Mouse (Mus musculus) heart, adult 2 months (tissue): Measurements from ENCODE around the gene Fam107b. TPM values are rescaled to one million over a fixed set of nuclear protein-coding genes. Genes with fewer than 3 reads are reported as not detected.

Experiments
- DNase-seq, 2 experiments: peaks; one replicate each; pipeline ENCODE4 v3.0.0; 2021
- H3K27ac ChIP-seq: fragments of 200-600 bp; 2 replicates; pipeline ENCODE4 v1.8.1; 2022
- H3K27me3 ChIP-seq: fragments of 200-500 bp; 2 replicates; pipeline ENCODE4 v1.6.1; 2012; ENCODE audit warnings: mild to moderate bottlenecking, low read length, inconsistent platforms, mixed read lengths; ENCODE audit not compliant: control insufficient read depth, insufficient read depth
- H3K36me3 ChIP-seq: fragments of 200-500 bp; 2 replicates; pipeline ENCODE4 v1.6.1; 2012; ENCODE audit warnings: low read length, inconsistent platforms; ENCODE audit not compliant: control insufficient read depth, insufficient read depth
- H3K4me1 ChIP-seq: fragments of 200-500 bp; 2 replicates; pipeline ENCODE4 v1.6.1; 2011; ENCODE audit warnings: low read length; ENCODE audit not compliant: control insufficient read depth, insufficient read depth
- H3K4me3 ChIP-seq: fragments of 200-600 bp; 2 replicates; pipeline ENCODE4 v1.8.1; 2022
- H3K79me2 ChIP-seq: fragments of 200-500 bp; replicated peaks from 2 replicates; pipeline ENCODE4 v1.6.1; 2012; ENCODE audit warnings: mild to moderate bottlenecking, inconsistent platforms, low read length, moderate library complexity, mixed read lengths; ENCODE audit not compliant: control insufficient read depth, insufficient read depth
- H3K9ac ChIP-seq: fragments of 200-500 bp; 2 replicates; pipeline ENCODE4 v1.6.1; 2012; ENCODE audit warnings: low read depth, mild to moderate bottlenecking, control low read depth, inconsistent platforms, low read length, mixed read lengths
- CTCF ChIP-seq: fragments of 200-600 bp; IDR thresholded peaks from 2 replicates; pipeline ENCODE4 v1.8.1; 2022; ENCODE audit warnings: antibody characterized with exemption, mild to moderate bottlenecking, moderate library complexity
- EP300 ChIP-seq: fragments of 200-500 bp; IDR thresholded peaks from 2 replicates; pipeline ENCODE4 v1.6.1; 2011; ENCODE audit warnings: low read depth, low read length, control low read depth; ENCODE audit not compliant: insufficient read depth
- POLR2A ChIP-seq: fragments of 200-500 bp; IDR thresholded peaks from 2 replicates; pipeline ENCODE4 v1.6.1; 2011; ENCODE audit warnings: mild to moderate bottlenecking, low read depth, low read length, control low read depth; ENCODE audit not compliant: insufficient read depth
- WGBS: fragments of 180-500 bp; shearing (Covaris S2); methylation state at CpG from one replicate; pipeline ENCODE4 v1.1.7; 2018; 5-methylcytosine and 5-hydroxymethylcytosine counted together
- intact Hi-C: fragments of 180-260 bp; cut with DNase I; formaldehyde crosslinking; loops from one replicate; pipeline ENCODE4 v1.15.1; 2025
- polyA plus RNA-seq: library from polyadenylated mRNA; depleted of rRNA; stranded (reverse); fragments of >200 nt; gene quantifications from 2 replicates; pipeline ENCODE4 v1.2.3, GENCODE M21; 2012
- total RNA-seq, 2 experiments: library from RNA; stranded (reverse); gene quantifications; 2 replicates each; pipeline ENCODE4 v1.2.3; 2021

Fam107b gene
- total and polyA plus RNA-seq, 3 experiments = 3.2 to 10.1 (median 5.5) TPM

- no peak overlapping the region for H3K9ac ChIP-seq
- no peaks in the 10 kb centered on the region for H3K36me3 ChIP-seq
- H3K4me1 ChIP-seq = no peaks in the 10 kb centered on the region
- no peak for DNase-seq
- no peak overlapping the region for H3K4me3 ChIP-seq
- WGBS = 71% methylated on average over 1 of the region's 1 CpGs
- no peaks in the 10 kb centered on the region for H3K79me2 ChIP-seq
- H3K27me3 ChIP-seq = no peaks in the 10 kb centered on the region
- intact Hi-C loops = no loop called here
- TF ChIP-seq POLR2A (no peak), EP300 (no peak), CTCF (no peak)
- no peak overlapping the region for H3K27ac ChIP-seq
These were observed 105.2 kb downstream of the Fam107b start for GRCm38 (mm10) chr2:3675481-3675880.

- 84% methylated on average over 4 of the region's 4 CpGs for WGBS
- intact Hi-C loops = no loop called here
- no peaks in the 10 kb centered on the region for H3K36me3 ChIP-seq
- no peak for DNase-seq
- no peak overlapping the region for H3K4me3 ChIP-seq
- H3K79me2 ChIP-seq = no peaks in the 10 kb centered on the region
- no peak overlapping the region for H3K27ac ChIP-seq
- H3K4me1 ChIP-seq = no peaks in the 10 kb centered on the region
- no peaks in the 10 kb centered on the region for H3K27me3 ChIP-seq
- no peak for TF ChIP-seq POLR2A
- no peak for TF ChIP-seq EP300
- TF ChIP-seq CTCF = no peak
- no peak overlapping the region for H3K9ac ChIP-seq
These were observed 112.4 kb downstream of the Fam107b start for GRCm38 (mm10) chr2:3682699-3683098.

DNA sequence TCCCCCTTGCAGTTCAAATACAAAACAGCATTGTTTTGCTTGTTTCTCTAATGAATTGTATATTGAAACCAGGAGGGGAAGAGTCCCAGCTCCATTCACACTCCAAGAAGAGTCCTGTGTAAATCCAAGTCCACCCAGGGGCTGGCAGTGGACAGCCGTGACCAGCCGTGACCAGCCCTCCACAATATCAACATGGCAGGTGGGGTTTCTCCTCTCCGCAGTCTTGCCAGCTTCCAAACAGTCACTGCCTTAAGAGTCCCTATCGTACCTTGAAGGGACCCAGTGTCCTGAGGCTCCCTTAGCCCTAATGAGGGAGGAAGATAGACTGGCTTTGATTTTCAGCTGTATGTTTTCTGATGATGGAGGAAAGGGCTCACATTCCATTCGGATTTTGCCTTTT is 113.1 kb downstream of the Fam107b start:
- Histone ChIP-seq H3K27me3 (no peaks in the 10 kb centered on the region), H3K9ac (no peak overlapping the region), H3K79me2 (no peaks in the 10 kb centered on the region), H3K4me3 (no peak overlapping the region), H3K4me1 (no peaks in the 10 kb centered on the region), H3K27ac (no peak overlapping the region), H3K36me3 (no peaks in the 10 kb centered on the region)
- WGBS = 77% methylated on average over 5 of the region's 5 CpGs
- DNase-seq = no peak
- intact Hi-C loops = no loop called here
- TF ChIP-seq CTCF (no peak), POLR2A (no peak), EP300 (no peak)

- H3K9ac ChIP-seq = no peak overlapping the region
- intact Hi-C loops = no loop called here
- H3K27me3 ChIP-seq = no peaks in the 10 kb centered on the region
- no peaks in the 10 kb centered on the region for H3K36me3 ChIP-seq
- TF ChIP-seq POLR2A (no peak), EP300 (no peak), CTCF (no peak)
- 60% methylated on average over 6 of the region's 6 CpGs for WGBS
- H3K4me3 ChIP-seq = no peak overlapping the region
- no peaks in the 10 kb centered on the region for H3K4me1 ChIP-seq
- no peak overlapping the region for H3K27ac ChIP-seq
- peak in 1 of 2 experiments; percentile 8 for DNase-seq
- no peaks in the 10 kb centered on the region for H3K79me2 ChIP-seq
These were observed 113.5 kb downstream of the Fam107b start for GRCm38 (mm10) chr2:3683751-3684229.

DNA sequence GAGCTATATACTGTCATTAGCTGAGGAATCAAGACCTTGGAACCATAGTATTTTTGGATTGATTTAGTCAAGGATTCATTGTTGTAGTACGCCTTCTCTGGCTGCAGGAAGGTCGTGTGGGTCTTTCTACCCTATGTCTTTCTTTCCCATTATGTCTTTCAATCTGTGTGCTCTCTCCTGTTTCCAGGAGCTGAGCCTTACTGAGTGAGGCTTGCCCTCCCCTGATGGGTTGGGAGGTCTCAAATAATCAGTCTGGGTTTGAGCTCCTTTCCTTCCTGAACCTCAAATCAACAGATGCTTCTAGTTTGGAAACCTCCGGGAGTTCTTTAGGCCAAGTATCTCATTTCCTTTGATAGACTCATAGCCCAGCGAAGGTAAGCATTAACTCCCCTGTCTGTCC is 119.9 kb downstream of the Fam107b start:
- no peaks in the 10 kb centered on the region for H3K27me3 ChIP-seq
- DNase-seq = no peak

GRCm38 (mm10) chr2:3692833-3693232 is 122.5 kb downstream of the Fam107b start:
- H3K9ac ChIP-seq = no peak overlapping the region
- TF ChIP-seq POLR2A (no peak), EP300 (no peak), CTCF (no peak)
- no peak overlapping the region for H3K4me3 ChIP-seq
- H3K79me2 ChIP-seq = no peaks in the 10 kb centered on the region
- H3K27me3 ChIP-seq = no peaks in the 10 kb centered on the region
- no peaks in the 10 kb centered on the region for H3K4me1 ChIP-seq
- no peak for DNase-seq
- intact Hi-C loops = no loop called here
- H3K27ac ChIP-seq = no peak overlapping the region
- 84% methylated on average over 2 of the region's 2 CpGs for WGBS
- H3K36me3 ChIP-seq = no peaks in the 10 kb centered on the region

More for the DNA sequence above, 119.9 kb downstream of the Fam107b start:
- Histone ChIP-seq H3K4me3 (no peak overlapping the region), H3K27ac (no peak overlapping the region), H3K36me3 (no peaks in the 10 kb centered on the region), H3K4me1 (no peaks in the 10 kb centered on the region), H3K9ac (no peak overlapping the region), H3K79me2 (no peaks in the 10 kb centered on the region)
- intact Hi-C loops = no loop called here
- 55% methylated on average over 4 of the region's 4 CpGs for WGBS
- no peak for TF ChIP-seq CTCF
- TF ChIP-seq EP300 = no peak
- TF ChIP-seq POLR2A = no peak
